Mouse (Mus musculus) kidney, postnatal 0 days (tissue): ENCODE measurements around the gene Khdc1c. TPM values are rescaled to one million over a fixed set of nuclear protein-coding genes. Genes with fewer than 3 reads are reported as not detected.
"Not testable (repeated sequence)": the region's sequence is repeated elsewhere in the genome, so short reads cannot be mapped to it uniquely, and the experiment has no call there.

Source experiments
- ATAC-seq: fragments of 200-750 bp; cut with Nextera tagmentation; replicated peaks from 2 replicates; pipeline ENCODE4 v1.8.0; 2017; ENCODE audit warnings: low read depth, moderate number of reproducible peaks, moderate TSS enrichment, moderate library complexity; ENCODE audit not compliant: low FRiP score
- DNase-seq: peaks from one replicate; pipeline ENCODE4 v3.0.0-alpha.2; 2016; ENCODE audit warnings: low spot score
- H3K27ac ChIP-seq: fragments of 300-500 bp; sonication (generic); 2 replicates; pipeline ENCODE4 v1.5.1; 2014; ENCODE audit warnings: mild to moderate bottlenecking
- H3K27me3 ChIP-seq: fragments of 300-500 bp; sonication (generic); 2 replicates; pipeline ENCODE4 v1.6.1; 2014; ENCODE audit warnings: low read length, mixed read lengths; ENCODE audit not compliant: insufficient read depth
- H3K36me3 ChIP-seq: fragments of 300-500 bp; sonication (generic); 2 replicates; pipeline ENCODE4 v1.6.1; 2014; ENCODE audit warnings: low read length, mixed read lengths; ENCODE audit not compliant: insufficient read depth
- H3K4me1 ChIP-seq: fragments of 300-500 bp; sonication (generic); replicated peaks from 2 replicates; pipeline ENCODE4 v1.6.1; 2014; ENCODE audit warnings: antibody characterized with exemption, low read length, mixed read lengths; ENCODE audit not compliant: insufficient read depth
- H3K4me2 ChIP-seq: fragments of 300-500 bp; sonication (generic); 2 replicates; pipeline ENCODE4 v1.6.1; 2014; ENCODE audit warnings: mild to moderate bottlenecking, low read length, moderate library complexity, mixed read lengths
- H3K4me3 ChIP-seq: fragments of 300-500 bp; sonication (generic); replicated peaks from 2 replicates; pipeline ENCODE4 v1.5.1; 2014; ENCODE audit warnings: low read depth, low read length
- H3K9ac ChIP-seq: fragments of 300-500 bp; sonication (generic); 2 replicates; pipeline ENCODE4 v1.6.1; 2014; ENCODE audit warnings: low read depth, low read length
- H3K9me3 ChIP-seq: fragments of 300-500 bp; sonication (generic); replicated peaks from 2 replicates; pipeline ENCODE4 v1.6.1; 2016; ENCODE audit warnings: low read length, inconsistent platforms, mixed read lengths
- CTCF ChIP-seq: IDR thresholded peaks from 2 replicates; pipeline ENCODE4 v1.5.1; 2016; ENCODE audit warnings: antibody characterized with exemption, low read depth, mild to moderate bottlenecking, moderate library complexity
- WGBS: fragments of 180-500 bp; shearing (Covaris S2); extraction: QIAGEN DNeasy Blood & Tissue Kit; methylation state at CpG from one replicate; pipeline ENCODE4 v1.1.7; 2014; 5-methylcytosine and 5-hydroxymethylcytosine counted together
- polyA plus RNA-seq: library from polyadenylated mRNA; unstranded; fragments of >200 nt; fragmentation: Nextera tagmentation; extraction: Ambion mirVana; gene quantifications from 2 replicates; pipeline ENCODE4 v1.2.1, GENCODE M21; 2015

Khdc1c gene
- not detected in 2 replicates for polyA plus RNA-seq

GRCm38 (mm10) chr1:21368031-21368430, at the start of gene Khdc1c:
Gene Khdc1c (plus strand): TSS chr1:21368331.
- not testable (repeated sequence) for H3K9me3 ChIP-seq, H3K36me3 ChIP-seq, H3K27ac ChIP-seq, H3K4me1 ChIP-seq, H3K9ac ChIP-seq, DNase-seq, H3K4me2 ChIP-seq, H3K4me3 ChIP-seq, ATAC-seq, H3K27me3 ChIP-seq
- WGBS: 41% methylated on average over 1 of the region's 1 CpGs

DNA sequence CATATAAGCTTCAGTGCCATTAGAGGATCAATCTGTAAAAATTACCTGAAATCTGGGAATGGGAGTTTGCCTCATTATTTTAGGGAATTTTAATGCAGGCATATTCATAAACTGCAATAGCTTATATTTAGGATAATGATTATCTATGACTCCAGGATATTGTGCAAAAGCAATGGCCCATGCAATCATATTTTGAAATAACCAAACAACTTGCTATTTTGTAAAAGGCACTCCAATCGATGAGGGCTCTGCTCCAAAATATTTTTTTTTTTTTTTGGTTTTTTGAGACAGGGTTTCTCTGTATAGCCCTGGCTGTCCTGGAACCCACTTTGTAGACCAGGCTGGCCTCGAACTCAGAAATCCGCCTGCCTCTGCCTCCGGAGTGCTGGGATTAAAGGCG, 47.9 kb upstream of the Khdc1c start:
- H3K27me3 ChIP-seq, H3K9ac ChIP-seq, H3K4me2 ChIP-seq, H3K9me3 ChIP-seq, DNase-seq, H3K36me3 ChIP-seq, H3K27ac ChIP-seq, H3K4me3 ChIP-seq, H3K4me1 ChIP-seq, ATAC-seq: not testable (repeated sequence)
- 92% methylated on average over 5 of the region's 5 CpGs for WGBS

GRCm38 (mm10) chr1:21321656-21322055, 46.5 kb upstream of the Khdc1c start:
- H3K27me3 ChIP-seq: no peaks in the 10 kb centered on the region
- H3K9me3 ChIP-seq: no peaks in the 10 kb centered on the region
- no peak overlapping the region for H3K4me3 ChIP-seq
- no peaks in the 10 kb centered on the region for H3K36me3 ChIP-seq
- ATAC-seq (no peak), DNase-seq (no peak)
- WGBS: 91% methylated on average over 1 of the region's 1 CpGs
- no peak for TF ChIP-seq CTCF
- H3K4me1 ChIP-seq: no peaks in the 10 kb centered on the region
- H3K4me2 ChIP-seq: no peak overlapping the region
- H3K27ac ChIP-seq: no peak overlapping the region
- no peak overlapping the region for H3K9ac ChIP-seq

GRCm38 (mm10) chr1:21323996-21324574, 44.0 kb upstream of the Khdc1c start:
- TF ChIP-seq CTCF: no peak
- no peak for DNase-seq

DNA sequence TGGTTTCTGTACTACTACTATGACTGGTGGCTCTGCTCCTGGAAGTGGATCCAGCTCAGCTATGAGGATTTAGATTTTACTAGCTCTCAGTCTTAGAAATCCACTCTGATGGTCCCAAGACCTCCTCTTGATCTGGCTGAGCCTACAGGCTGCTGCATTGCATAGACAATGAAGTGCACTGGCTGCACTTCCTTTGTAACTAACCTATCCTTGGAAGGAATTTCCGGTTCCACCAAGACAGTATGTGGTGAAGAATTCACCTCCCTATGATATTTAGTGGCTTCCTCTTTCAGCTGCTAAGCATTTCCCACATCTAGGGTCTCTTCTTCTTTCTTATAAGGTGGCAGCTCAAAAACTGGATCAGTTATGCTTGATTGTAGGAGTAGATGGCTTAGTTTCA, 43.5 kb upstream of the Khdc1c start:
- no peaks in the 10 kb centered on the region for H3K27me3 ChIP-seq
- WGBS: 81% methylated on average over 1 of the region's 1 CpGs

More at GRCm38 (mm10) chr1:21323996-21324574, 44.0 kb upstream of the Khdc1c start:
- WGBS: 23% methylated on average over 1 of the region's 1 CpGs
- Histone ChIP-seq H3K36me3 (no peaks in the 10 kb centered on the region), H3K27ac (no peak overlapping the region), H3K9me3 (no peaks in the 10 kb centered on the region), H3K4me2 (no peak overlapping the region), H3K27me3 (no peaks in the 10 kb centered on the region), H3K4me1 (no peaks in the 10 kb centered on the region), H3K4me3 (no peak overlapping the region), H3K9ac (no peak overlapping the region)
- ATAC-seq: no peak

DNA sequence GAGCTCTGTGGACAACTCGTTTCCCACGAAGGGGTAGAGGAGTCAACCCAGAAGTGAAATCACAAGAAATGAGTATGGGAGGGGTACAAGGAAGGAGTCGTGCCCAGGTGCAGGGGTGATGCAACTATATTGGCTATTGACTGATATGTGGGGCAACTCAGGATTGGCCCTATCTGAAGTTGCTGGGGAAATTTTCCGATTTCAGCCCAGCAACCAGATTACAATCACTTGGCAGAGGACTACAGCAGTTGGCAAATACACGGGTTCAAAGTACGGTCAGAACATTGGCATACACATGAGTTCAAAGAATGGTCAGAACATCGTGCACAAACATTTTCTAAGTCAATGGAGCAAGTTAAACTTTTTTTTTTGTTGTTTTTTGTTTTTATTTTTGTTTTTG, 41.4 kb upstream of the Khdc1c start:
- Histone ChIP-seq H3K4me3 (no peak overlapping the region), H3K9me3 (no peaks in the 10 kb centered on the region), H3K27me3 (no peaks in the 10 kb centered on the region), H3K36me3 (no peaks in the 10 kb centered on the region), H3K4me2 (no peak overlapping the region), H3K4me1 (no peaks in the 10 kb centered on the region), H3K9ac (no peak overlapping the region), H3K27ac (no peak overlapping the region)
- TF ChIP-seq CTCF: no peak
- ATAC-seq (no peak), DNase-seq (no peak)
- WGBS: 94% methylated on average over 7 of the region's 7 CpGs

More for the DNA sequence above, 43.5 kb upstream of the Khdc1c start:
- Histone ChIP-seq H3K9ac (no peak overlapping the region), H3K27ac (no peak overlapping the region), H3K4me1 (no peaks in the 10 kb centered on the region), H3K36me3 (no peaks in the 10 kb centered on the region), H3K4me2 (no peak overlapping the region), H3K9me3 (no peaks in the 10 kb centered on the region), H3K4me3 (no peak overlapping the region)
- ATAC-seq (no peak), DNase-seq (no peak)
- no peak for TF ChIP-seq CTCF

GRCm38 (mm10) chr1:21331161-21331560, 37.0 kb upstream of the Khdc1c start:
- not testable (repeated sequence) for DNase-seq, ATAC-seq, H3K36me3 ChIP-seq, H3K4me3 ChIP-seq, H3K9me3 ChIP-seq, H3K9ac ChIP-seq, H3K4me1 ChIP-seq, H3K27ac ChIP-seq, H3K27me3 ChIP-seq, H3K4me2 ChIP-seq
